Mouse (Mus musculus) kidney, embryonic 16.5 days (tissue): ENCODE results near the gene Fam89a. TPM values are rescaled to one million over a fixed set of nuclear protein-coding genes. Genes with fewer than 3 reads are reported as not detected.

Experiments
- ATAC-seq: fragments of 200-750 bp; cut with Nextera tagmentation; 2 replicates; pipeline ENCODE4 v1.8.0; 2017; ENCODE audit warnings: moderate TSS enrichment; ENCODE audit not compliant: low FRiP score, low TSS enrichment
- H3K27ac ChIP-seq: fragments of 300-500 bp; sonication (generic); 2 replicates; pipeline ENCODE4 v1.5.1; 2014; ENCODE audit warnings: low read length
- H3K27me3 ChIP-seq: fragments of 300-500 bp; sonication (generic); 2 replicates; pipeline ENCODE4 v1.6.1; 2014; ENCODE audit warnings: low read length, control low read depth, mixed read lengths; ENCODE audit not compliant: insufficient read depth
- H3K36me3 ChIP-seq: fragments of 300-500 bp; sonication (generic); 2 replicates; pipeline ENCODE4 v1.6.1; 2014; ENCODE audit warnings: low read length, control low read depth, mixed read lengths; ENCODE audit not compliant: insufficient read depth
- H3K4me1 ChIP-seq: fragments of 300-500 bp; sonication (generic); 2 replicates; pipeline ENCODE4 v1.6.1; 2014; ENCODE audit warnings: low read length, control low read depth, mixed read lengths; ENCODE audit not compliant: insufficient read depth
- H3K4me2 ChIP-seq: fragments of 300-500 bp; sonication (generic); replicated peaks from 2 replicates; pipeline ENCODE4 v1.6.1; 2014; ENCODE audit warnings: low read depth, low read length
- H3K4me3 ChIP-seq: fragments of 300-500 bp; sonication (generic); 2 replicates; pipeline ENCODE4 v1.5.1; 2014; ENCODE audit warnings: mild to moderate bottlenecking, low read length
- H3K9ac ChIP-seq: fragments of 300-500 bp; sonication (generic); replicated peaks from 2 replicates; pipeline ENCODE4 v1.6.1; 2014; ENCODE audit warnings: low read length
- H3K9me3 ChIP-seq: fragments of 300-500 bp; sonication (generic); 2 replicates; pipeline ENCODE4 v1.6.1; 2016; ENCODE audit warnings: low read length, control low read depth
- WGBS: fragments of 180-500 bp; shearing (Covaris S2); extraction: QIAGEN DNeasy Blood & Tissue Kit; methylation state at CpG from one replicate; pipeline ENCODE4 v1.1.7; 2014; 5-methylcytosine and 5-hydroxymethylcytosine counted together
- polyA plus RNA-seq: library from polyadenylated mRNA; unstranded; fragments of >200 nt; fragmentation: Nextera tagmentation; extraction: Ambion mirVana; gene quantifications from 2 replicates; pipeline ENCODE4 v1.2.1, GENCODE M21; 2015

Gene Fam89a
- polyA plus RNA-seq, 1 experiment from 2014 or later = 4.0 TPM

DNA sequence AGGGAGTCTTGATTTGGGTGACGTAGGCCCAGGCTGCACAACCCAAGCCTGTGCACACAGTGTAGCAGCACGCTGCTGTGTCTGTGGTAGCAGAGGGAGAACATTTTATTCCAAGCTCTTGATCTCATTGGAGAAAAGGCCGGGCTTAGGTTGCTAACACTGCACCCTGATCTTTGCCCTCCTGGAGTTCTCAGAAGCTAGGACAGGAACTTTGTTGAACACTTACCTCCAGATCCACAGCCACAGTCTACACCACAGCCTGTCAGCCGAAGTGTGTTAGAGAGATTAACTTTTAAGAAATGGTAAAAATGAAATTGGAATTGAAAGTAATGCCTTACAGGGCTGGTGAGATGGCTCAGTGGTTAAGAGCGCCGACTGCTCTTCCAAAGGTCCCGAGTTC, 27.3 kb downstream of the Fam89a start:
- Histone ChIP-seq H3K27ac (no peak overlapping the region), H3K4me1 (peaks cover 19% of the 10 kb centered on the region), H3K4me3 (no peak overlapping the region), H3K27me3 (no peaks in the 10 kb centered on the region), H3K9me3 (no peaks in the 10 kb centered on the region), H3K4me2 (no peak overlapping the region), H3K36me3 (peaks cover 22% of the 10 kb centered on the region; the same call in 1 of the 2 replicates), H3K9ac (no peak overlapping the region)
- ATAC-seq = no peak
- 95% methylated on average over 7 of the region's 7 CpGs for WGBS

- Histone ChIP-seq H3K27me3 (no peaks in the 10 kb centered on the region), H3K4me1 (peaks cover 19% of the 10 kb centered on the region), H3K36me3 (peaks cover 5% of the 10 kb centered on the region; the same call in 1 of the 2 replicates), H3K4me3 (peak within 1 kb of the TSS; percentile 82), H3K9ac (peak within 1 kb of the TSS; percentile 79), H3K27ac (peak within 1 kb of the TSS; percentile 32; the same call in 1 of the 2 replicates), H3K4me2 (peak within 1 kb of the TSS; percentile 86), H3K9me3 (no peaks in the 10 kb centered on the region)
- WGBS = under 1% methylated on average over 57 of the region's 59 CpGs
- ATAC-seq = peak; percentile 100
These were observed 29.6 kb downstream of the Fam89a start, which contains the start of the genes Ttc13 and Arv1 for GRCm38 (mm10) chr8:124721862-124722515. Gene Ttc13, minus strand, starts transcription at chr8:124721983. Gene Arv1, plus strand, starts transcription at chr8:124722139.

DNA sequence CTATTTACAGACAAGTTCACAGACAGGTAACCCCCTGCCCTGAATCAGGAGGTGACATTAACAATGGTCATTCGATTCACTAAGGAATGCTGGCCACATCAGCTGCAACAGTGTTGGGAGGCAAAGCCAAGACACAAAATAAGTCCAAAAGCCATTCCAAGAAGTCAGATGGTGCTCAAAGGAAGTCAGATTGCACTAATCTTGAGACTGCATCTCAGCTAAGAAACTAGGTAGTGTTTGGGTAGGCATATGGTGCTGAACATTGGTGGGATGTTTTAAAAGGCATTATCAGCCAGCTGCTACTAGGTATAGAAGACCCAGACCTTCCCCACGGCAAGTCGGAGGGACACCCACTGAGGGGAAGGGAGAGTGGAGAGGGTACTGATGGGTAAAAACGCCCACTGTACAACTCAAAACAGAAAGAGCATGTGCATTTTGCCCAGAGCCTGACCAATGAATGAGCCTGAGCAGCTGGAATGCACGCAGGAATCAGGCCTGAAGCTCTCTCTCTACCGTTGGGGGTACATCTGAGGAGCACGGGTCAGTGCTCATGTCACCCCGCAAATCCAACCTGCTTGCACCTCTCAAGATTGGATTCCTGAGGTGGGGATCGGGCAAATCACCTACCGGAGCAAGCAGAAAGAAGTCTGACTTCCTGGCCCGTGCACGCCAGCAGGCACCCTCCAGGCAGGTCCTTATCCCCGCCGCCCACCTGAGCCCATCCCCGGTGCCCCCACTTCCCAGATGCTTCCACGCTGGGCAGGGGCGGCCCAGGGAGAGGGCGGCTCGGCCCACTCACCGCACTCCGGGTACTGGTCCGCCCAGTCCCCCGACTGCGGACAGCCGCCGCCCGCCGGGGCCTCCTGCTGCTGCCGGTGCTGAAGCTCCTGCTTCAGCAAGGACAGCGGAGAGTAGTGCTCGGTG, 30.4 kb downstream of the Fam89a start:
- Histone ChIP-seq H3K4me3 (peak overlapping the region; percentile 82), H3K9me3 (no peaks in the 10 kb centered on the region), H3K36me3 (no peaks in the 10 kb centered on the region; the same call in 1 of the 2 replicates), H3K4me2 (peak overlapping the region; percentile 86), H3K4me1 (peaks cover 19% of the 10 kb centered on the region), H3K27ac (0 out of 2 replicates have a peak overlapping the region, but pooled peaks have one; percentile 3), H3K9ac (peak overlapping the region; percentile 79), H3K27me3 (no peaks in the 10 kb centered on the region)
- peak; percentile 66 for ATAC-seq
- 3% methylated on average over 31 of the region's 31 CpGs for WGBS

GRCm38 (mm10) chr8:124720133-124720532, 31.5 kb downstream of the Fam89a start:
- Histone ChIP-seq H3K9ac (no peak overlapping the region), H3K9me3 (no peaks in the 10 kb centered on the region), H3K4me3 (no peak overlapping the region), H3K36me3 (no peaks in the 10 kb centered on the region), H3K27me3 (no peaks in the 10 kb centered on the region), H3K4me2 (no peak overlapping the region), H3K27ac (no peak overlapping the region), H3K4me1 (peaks cover 19% of the 10 kb centered on the region)
- ATAC-seq = no peak
- WGBS = 84% methylated on average over 7 of the region's 7 CpGs

DNA sequence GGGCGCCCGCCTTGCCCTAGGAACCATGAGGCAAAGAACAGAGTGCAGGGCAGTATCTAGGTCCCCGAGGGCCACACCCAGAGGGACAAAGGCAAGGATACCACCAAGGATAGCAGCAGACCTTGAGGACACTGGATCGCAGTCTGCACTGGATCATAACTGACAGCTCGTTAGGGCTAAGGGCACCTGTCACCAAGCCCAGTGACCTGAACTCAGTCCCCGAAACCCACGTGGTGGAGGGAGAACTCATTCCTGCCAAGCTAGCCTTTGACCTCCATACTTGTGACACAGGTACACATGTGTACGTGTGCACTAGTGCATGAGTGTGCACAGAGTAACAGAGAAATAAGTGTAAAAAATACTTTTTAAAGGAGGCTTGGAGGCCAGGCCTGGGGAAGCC, 35.9 kb downstream of the Fam89a start:
- Histone ChIP-seq H3K4me2 (no peak overlapping the region), H3K4me1 (peaks cover 7% of the 10 kb centered on the region), H3K27me3 (no peaks in the 10 kb centered on the region), H3K27ac (no peak overlapping the region), H3K9ac (no peak overlapping the region), H3K4me3 (no peak overlapping the region), H3K36me3 (peaks cover 24% of the 10 kb centered on the region), H3K9me3 (no peaks in the 10 kb centered on the region)
- no peak for ATAC-seq
- 78% methylated on average over 8 of the region's 8 CpGs for WGBS

DNA sequence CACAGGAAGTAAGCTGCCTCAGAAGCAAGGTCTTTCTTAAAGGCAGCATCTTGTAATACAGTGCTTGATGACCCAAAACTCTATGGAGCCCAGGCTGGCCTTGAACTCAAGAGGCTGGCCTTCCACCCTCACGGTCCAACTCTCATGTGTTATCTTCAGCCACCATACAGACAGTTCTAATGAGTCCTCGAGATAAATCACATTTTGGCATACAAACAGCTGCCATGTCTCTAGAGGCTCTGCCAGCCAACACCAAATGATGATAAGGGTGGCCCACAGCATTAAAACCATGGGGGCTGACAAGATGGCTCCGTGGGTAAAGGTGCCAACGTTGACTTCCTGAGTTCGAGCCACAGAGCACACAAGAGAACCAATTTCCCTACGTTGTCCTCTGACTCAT, 38.4 kb downstream of the Fam89a start:
- H3K4me3 ChIP-seq = no peak overlapping the region
- ATAC-seq = no peak
- H3K4me2 ChIP-seq = no peak overlapping the region
- no peak overlapping the region for H3K27ac ChIP-seq
- H3K36me3 ChIP-seq = peaks cover 32% of the 10 kb centered on the region
- 90% methylated on average over 6 of the region's 6 CpGs for WGBS
- no peaks in the 10 kb centered on the region for H3K4me1 ChIP-seq
- H3K27me3 ChIP-seq = no peaks in the 10 kb centered on the region
- no peak overlapping the region for H3K9ac ChIP-seq
- H3K9me3 ChIP-seq = no peaks in the 10 kb centered on the region

- ATAC-seq = no peak
- 94% methylated on average over 8 of the region's 8 CpGs for WGBS
- no peak overlapping the region for H3K4me3 ChIP-seq
- no peaks in the 10 kb centered on the region for H3K4me1 ChIP-seq
- no peak overlapping the region for H3K9ac ChIP-seq
- no peaks in the 10 kb centered on the region for H3K27me3 ChIP-seq
- peaks cover 12% of the 10 kb centered on the region; the same call in 1 of the 2 replicates for H3K36me3 ChIP-seq
- H3K9me3 ChIP-seq = no peaks in the 10 kb centered on the region
- H3K27ac ChIP-seq = no peak overlapping the region
- no peak overlapping the region for H3K4me2 ChIP-seq
These were observed 45.8 kb downstream of the Fam89a start for GRCm38 (mm10) chr8:124705823-124706222.

DNA sequence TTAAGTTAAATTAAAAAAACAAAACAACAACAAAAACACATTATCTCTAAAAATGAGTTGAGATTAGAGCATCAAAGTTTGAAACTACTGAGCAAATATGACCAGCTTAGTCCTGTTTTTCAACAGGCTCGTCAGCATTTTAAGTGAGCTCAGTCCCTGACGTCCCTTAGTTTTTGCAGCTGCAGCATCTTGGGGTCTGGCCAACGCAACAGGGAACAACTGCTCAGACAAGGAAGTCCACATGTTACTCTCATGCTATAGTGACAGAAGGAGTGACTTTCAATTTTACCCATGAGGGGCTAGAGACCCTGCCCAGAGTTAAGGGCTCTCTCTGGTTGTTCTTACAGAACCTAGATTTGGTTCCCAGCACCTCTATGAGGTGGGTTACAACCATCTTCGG, 47.3 kb downstream of the Fam89a start:
- H3K9ac ChIP-seq = no peak overlapping the region
- no peak for ATAC-seq
- H3K27ac ChIP-seq = no peak overlapping the region
- 82% methylated on average over 4 of the region's 4 CpGs for WGBS
- H3K4me2 ChIP-seq = no peak overlapping the region
- H3K9me3 ChIP-seq = no peaks in the 10 kb centered on the region
- H3K4me3 ChIP-seq = no peak overlapping the region
- no peaks in the 10 kb centered on the region for H3K27me3 ChIP-seq
- no peaks in the 10 kb centered on the region for H3K4me1 ChIP-seq
- peaks cover 9% of the 10 kb centered on the region for H3K36me3 ChIP-seq

- no peak for ATAC-seq
- peaks cover 7% of the 10 kb centered on the region for H3K36me3 ChIP-seq
- H3K4me3 ChIP-seq = no peak overlapping the region
- no peaks in the 10 kb centered on the region for H3K4me1 ChIP-seq
- 67% methylated on average over 4 of the region's 4 CpGs for WGBS
- no peak overlapping the region for H3K27ac ChIP-seq
- H3K4me2 ChIP-seq = no peak overlapping the region
- H3K9me3 ChIP-seq = no peaks in the 10 kb centered on the region
- H3K9ac ChIP-seq = no peak overlapping the region
- H3K27me3 ChIP-seq = no peaks in the 10 kb centered on the region
These were observed 48.1 kb downstream of the Fam89a start for GRCm38 (mm10) chr8:124703526-124703925.
